Mouse (Mus musculus) erythroid progenitor cell, adult 5-6 weeks (primary cell): Measurements from ENCODE around the gene Cntn6. TPM values are rescaled to one million over a fixed set of nuclear protein-coding genes. Genes with fewer than 3 reads are reported as not detected.

Experiments used
- ATAC-seq: replicated peaks from 2 replicates; pipeline ENCODE4 v1.8.0; 2016; ENCODE audit warnings: moderate number of reproducible peaks, mild to moderate bottlenecking, moderate TSS enrichment, inconsistent platforms; ENCODE audit not compliant: poor library complexity, low FRiP score, severe bottlenecking
- total RNA-seq, 2 experiments: library from RNA; stranded (forward) in 1 of 2; stranded (reverse) in 1 of 2; fragments of 150-400 nt in 1 of 2; fragments of 186-747, 209-891 nt in 1 of 2; gene quantifications; 2 replicates each; pipeline versions ENCODE4 v1.2.3 to v1.2.4; 2015 to 2017; ENCODE audit warnings: low replicate concordance in 2 of 2

Gene Cntn6
- total RNA-seq (2015; ENCODE audit: low replicate concordance) (not detected in 2 replicates), total RNA-seq (2017; ENCODE audit: low replicate concordance) (not detected in 2 replicates)

DNA sequence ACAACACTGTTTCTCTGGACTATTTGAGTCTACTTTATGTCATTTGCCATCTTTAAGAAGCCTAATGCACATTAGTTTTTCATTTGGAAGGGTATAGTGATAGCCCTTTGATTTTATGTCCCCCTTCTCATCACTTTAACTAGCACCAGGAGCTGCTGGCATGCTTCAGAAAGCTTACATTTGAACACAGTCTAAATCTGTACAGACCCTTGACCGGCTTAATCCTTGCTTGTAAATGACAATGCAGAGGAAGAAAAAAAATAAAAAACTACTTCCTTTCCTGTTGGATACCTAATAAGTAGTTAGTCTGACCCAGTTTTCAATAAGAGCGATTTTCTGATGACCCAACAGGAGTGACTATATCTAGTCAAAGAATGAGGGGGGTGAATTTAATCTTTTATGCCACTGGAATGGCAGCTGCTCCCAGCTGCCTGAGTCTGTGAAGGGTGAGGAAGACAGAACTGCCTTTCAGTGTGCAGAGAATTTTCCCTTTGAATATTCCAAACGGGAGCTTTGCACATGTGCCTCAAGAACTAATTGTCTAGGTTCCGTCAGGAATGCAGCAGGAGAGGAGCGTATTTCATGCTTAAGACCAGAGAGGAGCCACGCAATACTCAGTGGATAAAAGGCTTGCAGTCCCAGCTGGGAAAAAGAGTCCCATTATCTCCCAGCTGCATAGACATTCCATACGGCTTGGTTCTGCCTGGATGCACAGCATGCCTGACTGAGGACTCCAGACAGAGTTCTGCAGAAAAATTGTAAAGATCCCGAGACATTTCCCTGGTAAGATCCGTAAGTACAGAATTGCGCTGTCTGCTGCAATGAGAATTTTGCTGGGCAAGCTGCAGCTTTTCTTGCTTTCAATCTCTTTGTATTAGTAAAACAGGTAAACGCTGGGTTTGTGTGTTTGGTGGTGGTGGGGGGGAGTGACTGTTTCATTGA is at the start of gene Cntn6:
TSS of gene Cntn6 (plus strand) at position 301 of the 942 bp plus-strand sequence.
- ATAC-seq, result no peak

DNA sequence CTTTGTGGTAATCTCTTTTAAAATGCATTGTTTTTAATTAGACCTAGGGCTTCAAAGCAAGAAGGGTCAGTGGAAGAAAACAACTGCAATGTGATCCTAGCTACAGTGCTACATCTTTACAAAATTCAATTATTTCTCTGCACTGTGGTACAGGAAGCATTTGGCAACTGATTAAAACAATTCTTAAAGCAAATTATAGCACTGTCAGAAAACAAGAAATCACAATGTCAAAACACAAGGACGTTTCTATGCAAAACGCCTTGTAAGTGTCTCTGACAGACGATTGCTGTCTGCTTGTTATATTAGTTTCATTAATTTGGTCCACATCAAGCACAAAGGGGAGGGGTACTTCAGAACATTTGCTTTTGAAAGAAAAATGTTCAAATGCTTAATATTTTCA is 48.9 kb upstream of the Cntn6 start:
- no peak for ATAC-seq

DNA sequence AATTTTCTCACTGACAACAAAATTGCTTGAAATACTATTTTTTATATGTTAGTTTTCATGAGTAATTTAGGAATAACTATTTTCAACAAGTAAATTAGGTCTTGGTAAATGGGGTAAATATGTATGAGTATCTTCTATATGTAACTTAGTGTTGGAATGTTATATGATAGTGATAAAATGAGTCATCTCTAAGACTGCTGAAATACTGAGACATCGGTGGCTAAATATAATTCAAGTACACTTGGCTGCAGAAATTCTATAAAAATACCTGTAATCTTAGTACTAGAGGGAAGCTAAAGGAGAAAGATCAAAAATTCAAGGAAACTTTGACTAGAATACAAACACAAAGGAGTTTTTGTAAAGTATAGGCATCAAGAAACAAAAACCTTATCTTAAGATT is 21.9 kb upstream of the Cntn6 start:
- ATAC-seq, result no peak

DNA sequence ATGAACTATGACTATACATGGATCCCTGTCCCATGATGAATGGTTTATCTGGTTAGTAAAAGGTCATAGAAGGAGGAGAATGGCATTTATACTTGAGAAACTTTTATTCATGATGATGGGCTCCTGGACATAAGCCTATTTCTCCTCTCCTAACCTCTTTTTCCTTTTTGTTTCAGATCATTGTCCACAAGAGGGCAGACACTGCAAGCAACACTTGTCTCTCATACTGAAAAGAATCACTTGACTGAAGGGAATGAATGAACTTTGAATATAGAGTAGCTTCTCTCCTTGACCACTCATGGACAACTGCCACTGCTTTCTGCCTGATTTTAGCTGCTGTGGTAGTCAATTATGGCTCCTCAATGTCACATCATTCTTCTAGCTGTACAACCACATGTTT is 13.3 kb upstream of the Cntn6 start:
- no peak for ATAC-seq

DNA sequence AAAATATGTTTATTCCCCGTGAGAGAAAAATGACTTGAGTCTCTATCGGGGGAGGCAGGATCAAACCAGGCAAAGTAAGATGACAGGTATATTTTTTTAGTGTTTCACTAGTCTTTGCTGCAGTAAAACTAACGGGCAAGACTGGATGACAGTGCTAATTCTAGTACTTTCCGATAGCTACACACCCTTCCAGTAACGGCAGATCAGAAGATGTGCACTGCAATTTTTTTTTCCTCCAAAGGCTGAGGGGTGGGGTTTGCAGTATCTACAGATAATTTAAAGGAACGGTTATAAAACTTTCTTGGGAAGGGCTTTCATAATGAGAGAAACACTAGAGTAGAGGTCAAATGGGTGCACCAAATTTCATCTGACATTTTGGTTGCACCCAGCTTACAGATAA is 869 bp downstream of the Cntn6 start:
- ATAC-seq, result no peak

DNA sequence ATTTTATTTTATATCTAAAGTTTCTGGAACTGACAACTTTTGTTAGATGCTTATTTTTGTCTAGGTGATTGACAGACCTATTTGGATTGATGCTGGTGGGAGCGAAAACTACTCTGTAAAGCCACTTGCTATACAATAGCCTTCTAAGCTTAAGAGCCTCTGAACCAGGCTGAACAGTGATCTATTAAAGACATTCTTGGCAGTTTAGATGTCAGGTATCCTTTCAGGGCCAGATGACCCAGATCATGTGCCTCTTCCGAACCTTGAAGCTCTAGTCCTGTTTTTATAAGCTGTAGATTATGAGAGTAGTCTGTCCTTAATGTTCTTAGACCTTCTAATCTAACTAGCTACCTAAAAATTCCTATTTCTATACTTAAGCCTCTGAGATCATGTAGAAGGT is 3.2 kb downstream of the Cntn6 start:
- no peak for ATAC-seq

DNA sequence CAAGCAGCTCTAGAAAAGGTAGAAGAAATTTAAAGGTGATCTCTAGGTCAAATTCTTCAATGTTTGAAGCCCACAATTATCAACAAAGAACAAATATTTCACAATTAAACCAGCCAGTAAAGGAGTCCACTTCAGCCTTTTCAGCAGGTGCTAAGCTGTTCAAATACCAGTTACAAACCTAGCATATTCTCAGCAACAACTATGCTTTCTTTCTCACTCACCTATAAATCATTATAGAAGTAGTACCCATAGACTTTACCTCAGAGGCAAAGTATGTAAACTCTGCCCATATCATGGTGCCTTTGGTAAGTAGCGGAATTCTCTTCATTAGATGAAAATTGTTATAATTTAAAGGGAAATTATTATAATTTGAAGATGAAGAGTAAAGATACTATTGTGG is 71.4 kb downstream of the Cntn6 start:
- ATAC-seq, result no peak

DNA sequence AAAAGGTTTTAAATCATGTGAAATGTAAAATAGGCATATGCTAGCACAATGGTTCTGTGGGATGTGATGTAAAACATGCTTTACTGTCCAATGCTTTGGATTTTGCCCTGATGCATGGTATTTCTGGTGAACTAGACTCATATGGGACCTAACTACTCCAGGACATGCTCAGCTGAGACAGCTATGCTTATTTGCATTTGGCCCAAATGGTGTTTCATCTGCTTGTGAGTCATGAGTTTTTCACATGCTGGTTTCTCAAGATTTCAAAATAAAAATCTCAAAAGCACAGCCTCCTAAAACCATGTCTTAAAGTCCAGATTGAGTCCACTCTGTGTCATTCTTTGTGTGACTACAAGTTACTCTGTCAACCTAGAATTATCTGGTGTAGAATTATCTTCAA is 77.0 kb downstream of the Cntn6 start:
- no peak for ATAC-seq

DNA sequence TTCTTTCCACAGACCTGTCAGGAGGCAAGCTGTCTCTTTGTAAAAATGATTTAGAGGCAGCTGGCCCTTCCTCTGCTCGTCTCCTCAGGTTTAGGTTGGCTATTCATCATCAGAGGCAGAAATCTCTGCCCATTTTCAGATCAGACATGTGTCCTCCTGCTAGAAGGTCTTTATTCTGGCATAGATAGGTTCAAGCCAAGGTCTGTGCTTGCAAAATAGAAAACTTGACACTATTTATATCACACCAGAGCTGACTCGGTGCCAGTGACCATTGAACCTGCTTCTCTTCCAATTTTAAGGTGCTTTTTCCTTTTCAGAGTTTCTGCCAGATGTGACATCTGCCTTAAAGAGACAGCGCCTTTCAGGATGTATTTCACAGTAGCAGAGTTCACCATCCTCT is 95.4 kb downstream of the Cntn6 start:
- no peak for ATAC-seq

DNA sequence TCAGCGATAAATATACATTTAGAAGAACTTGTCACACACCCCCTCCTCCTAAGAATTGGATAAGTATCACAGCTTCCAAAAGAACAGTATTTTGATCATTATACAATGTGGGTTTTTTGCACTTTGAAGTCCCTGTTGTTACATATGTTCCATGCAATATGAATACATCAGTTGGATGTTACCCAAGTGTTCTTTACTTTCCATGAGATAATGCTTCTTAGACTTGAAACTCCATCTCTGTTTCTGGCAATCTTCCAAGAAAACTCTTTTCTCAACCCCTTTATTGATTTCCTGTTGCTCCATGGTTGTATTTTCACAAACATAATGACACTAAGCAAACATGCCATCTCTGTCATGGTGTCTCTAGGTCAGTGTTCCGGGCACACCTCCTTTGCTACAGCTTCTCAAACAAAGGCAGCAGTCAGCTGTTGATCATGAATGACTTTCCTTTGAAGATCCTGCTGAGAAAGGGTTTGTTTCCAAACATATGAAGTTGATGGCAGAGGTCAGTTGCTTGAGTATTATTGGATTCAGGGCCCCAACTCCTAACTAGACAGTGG is 108.3 kb downstream of the Cntn6 start:
- ATAC-seq, result no peak

DNA sequence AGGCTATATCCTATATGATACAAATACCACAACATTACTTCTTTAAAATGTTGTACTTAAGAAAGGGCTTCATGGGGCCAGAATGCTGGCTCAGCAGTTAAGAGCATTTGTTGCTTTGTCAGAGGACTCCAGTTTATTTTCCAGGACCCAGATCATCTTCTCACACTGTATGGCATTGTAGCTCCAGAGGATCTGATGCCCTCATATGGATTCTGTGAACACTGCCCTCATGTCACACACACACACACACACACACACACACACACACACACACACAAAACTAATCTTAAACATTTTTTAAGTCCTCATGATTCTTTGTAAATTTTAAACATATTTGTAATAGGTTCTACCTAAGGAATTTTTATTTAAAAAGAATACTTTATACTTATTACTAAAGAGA is 110.3 kb downstream of the Cntn6 start:
- no peak for ATAC-seq

DNA sequence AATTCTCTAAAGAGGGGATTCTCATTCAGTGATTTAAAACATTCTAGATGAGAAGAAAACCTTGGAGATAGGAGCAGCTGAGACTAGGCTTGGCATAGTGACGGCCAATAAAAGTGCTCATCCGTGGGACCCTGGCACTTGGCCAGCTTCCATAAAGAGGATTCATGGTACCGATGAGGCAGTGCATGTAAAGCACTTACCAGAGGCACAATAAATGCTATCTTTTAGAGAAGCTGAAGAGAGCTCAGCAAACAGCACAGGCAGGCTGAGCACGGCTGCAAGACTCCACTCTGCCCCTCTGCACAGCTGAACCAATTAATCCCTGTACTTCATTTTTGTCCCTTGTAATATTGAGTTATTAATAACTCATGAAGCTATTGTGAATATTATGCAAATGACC is 110.8 kb downstream of the Cntn6 start:
- ATAC-seq, result no peak

DNA sequence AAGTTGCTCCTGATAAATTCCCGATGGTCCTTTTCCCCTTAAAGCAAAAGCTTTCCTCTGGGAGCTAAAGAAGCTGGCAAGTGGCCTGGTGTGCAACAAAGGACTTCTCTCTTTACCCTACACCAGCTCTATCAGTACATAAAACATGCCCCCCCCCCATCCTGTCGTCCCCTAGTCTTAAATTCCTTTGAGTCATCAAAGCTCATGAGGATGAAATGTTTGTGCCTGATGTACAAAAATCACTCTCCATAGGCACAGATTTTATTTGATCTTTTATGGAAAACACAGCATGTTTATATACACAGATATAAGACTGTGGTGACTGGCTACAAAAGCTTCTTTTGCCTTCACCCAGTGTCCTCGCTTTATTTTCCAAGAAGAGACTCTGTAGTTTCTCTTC is 112.6 kb downstream of the Cntn6 start:
- no peak for ATAC-seq

DNA sequence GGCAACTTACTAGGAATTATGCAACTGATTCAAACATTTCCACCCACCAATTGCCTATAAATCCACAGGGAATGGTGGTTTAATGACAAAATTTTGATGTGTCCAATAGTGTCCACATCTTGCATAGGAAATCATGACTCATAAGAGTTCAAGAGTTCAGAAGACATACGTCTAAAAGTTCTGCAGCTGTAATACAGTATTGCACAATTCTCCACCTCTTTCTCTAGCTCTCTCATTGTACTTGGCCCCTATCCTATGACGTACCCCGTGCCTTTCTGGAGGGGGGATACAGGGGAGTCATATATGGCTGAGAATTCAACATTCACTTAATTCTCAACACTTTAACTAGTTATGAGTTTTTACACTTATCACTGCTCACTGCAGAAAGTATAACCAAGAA is 160.9 kb downstream of the Cntn6 start:
- no peak for ATAC-seq

DNA sequence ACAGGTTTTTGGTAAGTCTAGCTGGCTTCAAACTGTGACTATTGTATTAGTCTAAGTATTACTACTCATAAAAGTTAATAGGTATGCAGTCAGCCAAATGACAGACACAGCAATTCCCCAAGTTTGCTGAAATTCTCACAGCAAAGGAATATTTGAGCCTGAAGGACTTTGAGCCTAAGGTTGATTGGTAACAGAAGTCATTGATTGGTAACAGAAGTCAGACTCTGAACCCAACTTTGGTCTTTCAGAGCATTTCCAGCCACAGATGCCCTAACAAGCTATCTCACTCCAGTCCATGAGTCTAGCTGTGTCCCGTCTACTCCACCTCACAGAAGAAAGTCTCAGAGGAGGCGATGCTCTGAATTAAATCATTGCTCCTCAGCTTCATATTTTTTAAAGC is 176.1 kb downstream of the Cntn6 start:
- ATAC-seq, result no peak

DNA sequence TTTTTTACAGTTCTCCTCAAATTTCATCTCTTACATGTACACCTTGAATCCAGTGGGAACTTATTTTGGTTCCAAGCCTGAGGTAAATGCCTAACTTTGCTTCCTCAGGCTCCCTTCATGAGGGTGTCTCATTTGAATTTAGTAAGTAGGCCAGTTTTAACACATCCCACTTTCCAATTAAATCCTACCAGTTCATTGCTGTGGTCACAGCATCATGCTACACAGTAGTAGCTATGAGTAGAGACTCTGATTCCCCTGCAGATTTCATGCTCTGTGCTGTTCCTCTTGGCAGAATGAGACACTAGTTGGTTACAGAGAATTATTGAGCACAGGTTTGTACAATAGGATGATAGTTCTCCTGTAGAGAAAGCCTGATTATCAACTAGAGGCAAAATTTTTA is 181.7 kb downstream of the Cntn6 start:
- ATAC-seq, result no peak

DNA sequence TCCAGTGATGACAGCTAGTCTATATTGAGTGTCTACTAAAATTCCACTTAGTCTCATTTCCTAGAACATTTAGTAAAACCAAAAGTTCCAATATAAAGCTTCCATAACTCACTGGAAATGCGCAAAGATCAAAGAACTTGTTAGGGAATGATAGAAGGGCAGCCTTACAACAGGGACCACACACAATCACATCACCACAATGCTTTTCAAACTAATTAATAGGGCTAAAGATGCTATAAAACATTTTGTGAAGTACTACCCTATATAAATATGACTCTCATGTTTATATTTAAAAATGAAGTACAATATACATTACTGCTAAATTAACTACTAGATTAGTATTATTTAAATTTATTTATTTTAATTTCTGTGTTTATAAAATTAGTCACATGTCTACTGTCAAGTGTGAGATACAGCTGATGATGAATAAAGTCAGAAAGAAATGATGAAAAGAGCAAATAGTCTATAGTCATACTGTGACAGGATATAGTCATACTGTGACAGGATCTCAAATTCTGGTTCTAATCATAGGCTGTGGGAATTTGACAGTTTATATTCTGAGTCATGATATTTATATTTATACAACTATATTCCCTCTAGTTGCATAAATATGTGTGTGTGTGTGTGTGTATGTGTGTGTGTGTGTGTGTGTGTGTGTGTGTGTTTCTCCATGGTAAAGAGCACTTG is 187.4 kb downstream of the Cntn6 start:
- ATAC-seq, result no peak

DNA sequence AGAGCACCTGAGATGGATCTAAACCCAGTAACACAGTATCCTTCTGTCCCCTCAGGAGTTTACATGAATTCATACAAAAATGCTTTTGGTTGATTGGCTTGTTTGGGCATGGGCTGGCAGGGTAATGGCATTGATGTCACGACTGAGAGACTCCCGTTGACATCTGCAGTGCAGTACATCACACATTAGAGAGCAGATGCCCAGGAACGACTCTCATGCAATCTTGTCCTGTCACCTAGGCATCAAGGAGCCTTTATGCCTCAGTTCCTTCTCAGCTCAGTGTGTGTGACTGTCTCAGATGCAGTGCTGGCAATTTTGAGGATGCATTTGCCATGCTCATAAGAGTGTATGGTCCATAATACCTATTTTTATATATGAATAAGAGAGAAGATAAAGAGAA is 195.4 kb downstream of the Cntn6 start:
- no peak for ATAC-seq

DNA sequence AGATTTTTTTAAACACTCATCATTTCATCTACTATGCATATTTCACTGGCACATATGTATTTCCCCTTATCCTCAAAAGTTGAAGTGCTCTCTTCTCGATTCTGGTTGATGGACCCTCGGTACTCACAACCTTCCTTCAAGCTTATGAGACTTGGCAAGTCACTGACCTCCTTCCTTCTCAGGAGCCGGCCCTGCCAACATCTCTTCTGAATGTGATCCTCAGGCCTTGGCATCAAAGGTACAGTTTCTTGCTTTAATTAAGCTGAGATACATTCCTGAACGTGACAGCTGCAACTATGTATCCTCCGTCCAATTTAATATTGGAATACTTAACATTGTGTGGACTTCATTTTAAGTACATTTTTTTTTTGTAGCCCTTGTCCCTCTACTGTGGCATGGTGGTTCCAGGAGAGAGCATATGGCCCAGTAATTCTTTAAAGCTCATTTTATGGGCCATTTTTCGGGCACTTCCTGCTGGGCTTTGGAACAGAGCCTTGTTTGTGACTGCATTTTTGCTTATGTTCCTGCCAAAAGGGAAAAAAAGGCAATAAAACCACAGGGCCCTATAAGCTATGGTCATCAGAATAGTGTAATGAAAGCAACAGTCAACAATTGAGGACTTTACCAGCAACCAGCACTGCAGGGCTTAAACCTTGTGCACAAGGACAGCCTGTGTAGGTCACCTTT is 196.0 kb downstream of the Cntn6 start:
- no peak for ATAC-seq

DNA sequence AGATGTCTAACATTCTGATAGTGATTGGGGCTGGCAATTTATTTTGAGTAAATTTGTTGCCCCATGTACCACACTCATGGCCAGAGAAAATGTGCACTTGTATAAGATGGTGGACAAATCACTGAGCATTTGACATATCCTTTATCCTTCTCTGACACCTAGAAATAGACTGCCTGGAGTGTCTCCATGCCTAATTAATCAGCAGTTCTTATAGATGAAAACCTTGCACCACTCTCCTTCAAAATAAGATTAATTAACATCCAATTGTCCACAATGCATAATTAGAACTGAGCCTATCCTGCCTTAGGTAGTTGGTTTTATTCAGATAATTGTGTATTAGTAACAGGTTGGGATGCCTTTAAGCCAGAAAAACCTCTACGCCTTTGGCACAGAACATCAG is 236.0 kb downstream of the Cntn6 start:
- ATAC-seq, result no peak
